Mouse (Mus musculus): ENCODE results near the gene C5ar1.
"Not testable (repeated sequence)": the region's sequence is repeated elsewhere in the genome, so short reads cannot be mapped to it uniquely, and the experiment has no call there.

Gene C5ar1

GRCm38 (mm10) chr7:16274922-16275890 is 15.9 kb upstream of the C5ar1 start:
- DNase-seq (ENCODE audit: low read depth) = no peak

GRCm38 (mm10) chr7:16273766-16274140 is 14.4 kb upstream of the C5ar1 start:
- no peak for DNase-seq (ENCODE audit: low read depth)

- peak; percentile 76 for DNase-seq (ENCODE audit: low read depth)
These were observed 13.9 kb upstream of the C5ar1 start, which contains the start of gene Inafm1 for GRCm38 (mm10) chr7:16273081-16273765. Gene Inafm1, minus strand, starts transcription at chr7:16273617.

- no peak for DNase-seq (ENCODE audit: low read depth)
These were observed 13.3 kb upstream of the C5ar1 start for GRCm38 (mm10) chr7:16272681-16273080.

DNA sequence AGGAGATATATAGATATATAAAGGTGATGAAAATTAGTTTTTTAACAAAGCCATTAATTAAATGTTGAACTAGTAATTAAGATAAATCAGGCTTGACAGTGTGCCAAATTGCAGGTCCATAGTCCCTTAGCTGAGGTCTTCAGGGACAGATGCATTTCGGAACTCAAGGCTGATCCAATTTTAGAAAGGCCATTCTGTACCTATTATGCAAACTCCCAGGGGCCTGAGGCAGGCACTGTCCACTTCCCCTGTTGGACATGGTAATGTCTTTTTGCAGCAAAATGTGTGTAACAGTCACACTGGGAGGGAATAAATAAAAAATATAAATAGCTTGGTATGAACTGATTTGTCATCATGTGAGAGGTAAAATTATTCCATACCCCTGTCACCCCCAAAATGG is 11.8 kb upstream of the C5ar1 start:
- no peak for DNase-seq (ENCODE audit: low read depth)

DNA sequence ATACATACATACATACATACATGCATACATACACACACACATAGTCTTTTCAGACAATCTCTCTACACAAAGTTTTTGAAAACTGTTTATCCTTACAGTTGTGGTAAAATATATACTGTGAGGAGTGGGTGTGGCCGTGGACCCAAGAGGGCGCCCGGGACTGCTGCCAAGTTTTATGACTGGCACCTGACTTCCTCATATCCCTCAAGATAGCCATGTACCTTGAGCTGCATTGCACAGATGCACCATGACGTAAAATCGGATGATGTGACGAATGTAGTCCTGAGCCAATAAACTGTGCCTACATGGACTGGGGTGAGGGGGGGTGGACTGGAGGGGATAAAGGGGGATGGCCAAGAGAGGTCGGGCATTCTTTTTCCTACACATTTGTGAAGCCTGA is 7.3 kb upstream of the C5ar1 start:
- DNase-seq (ENCODE audit: low read depth) = not testable (repeated sequence)

DNA sequence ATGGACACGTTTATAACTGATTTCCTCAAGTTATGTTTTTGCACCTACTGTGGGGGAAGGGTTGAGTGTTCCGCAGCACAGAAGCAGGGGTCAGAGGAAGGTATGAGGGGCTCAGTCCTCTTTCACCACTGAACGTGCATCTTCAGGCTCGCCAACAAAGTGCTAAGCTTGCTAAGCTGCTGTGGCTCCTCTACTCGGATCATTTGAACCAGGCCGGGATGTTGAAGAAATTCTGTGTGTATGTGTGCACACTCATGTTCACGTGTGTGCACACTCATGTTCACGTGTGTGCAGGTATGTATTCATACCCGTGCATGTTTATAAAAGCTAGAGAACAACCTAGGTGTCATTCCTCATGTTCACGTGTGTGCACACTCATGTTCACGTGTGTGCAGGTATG is 6.5 kb upstream of the C5ar1 start:
- no peak for DNase-seq (ENCODE audit: low read depth)

DNA sequence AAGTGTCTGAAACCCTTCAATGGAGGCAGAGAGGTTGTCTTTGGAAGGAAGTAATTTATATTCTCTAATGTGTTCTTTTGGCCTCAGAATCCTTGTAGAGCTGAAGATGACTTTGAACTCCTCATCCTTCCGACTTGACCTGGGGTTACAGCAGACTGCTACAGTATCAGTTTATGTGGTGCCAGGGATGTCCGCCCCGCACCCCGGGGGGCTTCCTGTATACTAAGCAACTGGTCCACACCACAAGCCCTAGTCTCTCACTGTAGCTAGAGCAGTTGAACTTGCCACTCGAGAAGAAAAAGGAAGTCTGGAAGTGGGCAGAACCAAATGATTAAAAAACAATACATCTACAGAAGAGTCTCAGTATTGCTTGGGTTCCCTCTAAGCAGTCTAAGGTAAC is 4.5 kb upstream of the C5ar1 start:
- DNase-seq (ENCODE audit: low read depth) = no peak

GRCm38 (mm10) chr7:16263015-16263787 is 3.9 kb upstream of the C5ar1 start:
- DNase-seq (ENCODE audit: low read depth) = peak; percentile 52

DNA sequence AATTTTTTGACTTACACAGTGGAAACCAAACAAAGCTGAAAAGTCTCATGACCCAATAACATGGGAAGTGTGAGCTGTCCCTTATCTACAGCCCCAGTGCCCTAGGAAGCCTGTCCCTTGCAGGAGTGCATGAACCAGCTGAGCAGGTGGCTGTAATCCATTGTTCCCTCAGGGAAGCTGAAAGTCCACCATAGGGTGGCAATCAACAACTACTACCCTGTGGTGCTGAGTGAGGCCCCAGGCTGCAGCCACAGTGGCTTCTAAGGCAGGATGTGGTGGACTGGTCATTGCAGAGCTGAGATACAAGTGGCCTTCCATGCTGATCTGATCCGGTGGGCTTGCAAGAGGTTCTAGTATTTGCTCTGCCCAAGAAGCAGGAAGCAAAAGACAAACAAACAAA is 1.8 kb upstream of the C5ar1 start:
- DNase-seq (ENCODE audit: low read depth) = no peak

DNA sequence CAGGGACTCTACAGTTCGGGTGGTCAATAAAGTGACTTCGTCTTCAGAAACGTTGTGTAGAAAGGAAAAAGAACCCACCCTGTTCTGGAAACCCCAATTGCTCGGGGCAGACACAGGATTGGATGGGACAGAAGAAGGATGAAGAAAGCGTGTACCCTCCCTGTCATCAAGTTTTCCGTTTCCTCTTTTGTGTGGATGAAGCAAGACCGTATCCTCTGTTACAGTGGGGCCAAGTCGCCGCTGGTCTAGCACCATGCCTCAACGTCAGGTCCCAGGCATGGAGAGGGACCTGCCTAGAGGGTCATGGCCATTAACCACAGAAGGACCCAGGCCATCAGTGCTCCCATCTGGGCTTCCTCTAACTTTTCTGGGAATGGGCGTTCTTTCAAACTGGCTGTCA is 1.5 kb downstream of the C5ar1 start:
- no peak for DNase-seq (ENCODE audit: low read depth)

- not testable (repeated sequence) for DNase-seq (ENCODE audit: low read depth)
These were observed 3.4 kb downstream of the C5ar1 start for GRCm38 (mm10) chr7:16255963-16256362.

GRCm38 (mm10) chr7:16254195-16254594 is 5.1 kb downstream of the C5ar1 start:
- DNase-seq (ENCODE audit: low read depth) = no peak

DNA sequence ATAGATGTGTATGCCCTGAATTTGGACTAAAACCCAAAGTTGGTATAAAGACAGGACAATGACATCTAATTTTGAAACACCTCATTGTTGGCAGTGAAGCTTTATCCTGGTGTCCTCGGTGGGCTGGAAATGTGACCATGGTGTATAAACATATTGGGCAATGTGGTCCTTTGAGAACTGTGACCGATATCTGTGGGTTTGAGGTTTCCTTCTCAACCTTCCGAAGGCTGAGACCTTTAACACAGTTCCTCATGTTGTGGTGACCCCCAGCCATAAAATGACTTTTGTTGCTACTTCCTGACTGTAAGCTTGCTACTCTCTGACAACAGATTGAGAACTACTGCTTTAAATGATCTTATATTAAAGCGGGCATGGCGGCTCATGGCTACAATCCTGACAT is 8.7 kb downstream of the C5ar1 start:
- no peak for DNase-seq (ENCODE audit: low read depth)

DNA sequence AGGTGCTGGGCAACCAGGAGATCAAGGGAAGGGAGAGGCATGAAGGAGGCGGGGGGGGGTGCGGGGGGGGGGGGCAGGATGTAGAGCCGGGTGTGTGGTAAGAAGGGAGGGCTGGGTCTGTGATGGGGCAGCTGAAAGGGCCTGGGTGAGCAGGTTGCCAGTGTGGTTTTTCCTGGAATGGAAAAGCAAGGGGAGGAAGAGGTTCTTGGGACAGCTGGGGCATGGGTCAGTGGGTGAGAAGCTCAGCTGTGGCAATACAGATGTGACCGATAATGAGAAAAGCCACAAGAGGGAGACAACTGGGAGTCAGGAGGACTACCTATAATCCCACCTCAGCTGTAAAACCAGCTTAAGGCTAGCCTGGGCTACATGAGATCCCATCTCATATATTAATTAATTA is 13.4 kb downstream of the C5ar1 start:
- DNase-seq (ENCODE audit: low read depth) = no peak

- DNase-seq (ENCODE audit: low read depth) = no peak
These were observed 15.3 kb downstream of the C5ar1 start, which contains the start of gene C5ar2 for GRCm38 (mm10) chr7:16244067-16244466. Gene C5ar2, minus strand, starts transcription at chr7:16244154.

GRCm38 (mm10) chr7:16242198-16242597 is 17.1 kb downstream of the C5ar1 start:
- no peak for DNase-seq (ENCODE audit: low read depth)

- no peak for DNase-seq (ENCODE audit: low read depth)
These were observed 17.6 kb downstream of the C5ar1 start for GRCm38 (mm10) chr7:16241787-16242186.

DNA sequence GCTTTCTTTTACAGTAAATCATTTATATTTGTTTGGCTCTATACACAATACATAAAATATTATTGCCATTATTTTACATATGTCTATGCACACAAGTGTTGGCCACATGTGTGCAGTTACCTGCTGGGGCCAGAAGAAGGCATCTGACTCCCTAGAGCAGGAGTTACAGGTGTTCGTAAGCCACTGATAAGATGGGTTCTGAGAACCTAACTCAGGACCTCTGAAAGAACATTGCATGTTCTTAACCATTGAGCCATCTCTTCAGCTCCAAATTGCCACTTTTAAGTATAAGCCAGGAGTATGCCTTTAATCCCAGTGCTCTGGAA is 18.4 kb downstream of the C5ar1 start:
- no peak for DNase-seq (ENCODE audit: low read depth)

DNA sequence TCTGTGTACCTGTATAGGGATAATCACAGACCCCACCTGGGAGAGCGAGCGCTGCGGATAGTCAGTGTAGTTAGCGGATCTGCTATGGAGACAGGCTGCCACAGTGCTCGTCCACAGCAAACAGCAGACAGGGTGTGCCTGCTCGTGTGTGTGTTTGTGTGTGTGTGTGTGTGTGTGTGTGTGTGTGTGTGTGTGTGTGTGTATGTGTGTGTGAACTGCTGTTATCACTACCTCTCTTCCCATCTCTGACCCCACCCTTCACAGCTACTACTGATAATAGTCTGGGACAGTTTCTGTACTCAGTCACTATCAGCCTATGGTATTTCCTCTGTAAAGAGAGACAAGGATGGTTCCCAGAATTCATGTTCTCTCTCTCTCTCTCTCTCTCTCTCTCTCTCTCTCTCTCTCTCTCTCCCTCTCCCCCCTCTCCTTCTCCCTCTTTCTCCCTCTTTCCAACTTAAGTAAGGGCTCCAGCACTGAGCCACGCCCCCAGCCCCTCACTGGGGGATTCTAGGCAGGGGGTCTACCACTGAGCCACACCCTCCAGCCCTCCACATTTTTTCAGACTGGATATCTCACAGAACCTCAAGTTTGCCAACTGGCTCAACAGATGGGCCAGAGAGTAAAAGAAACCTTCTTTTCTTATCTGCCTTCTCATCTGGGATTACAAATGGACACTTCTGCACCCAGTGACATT is 18.9 kb downstream of the C5ar1 start:
- DNase-seq (ENCODE audit: low read depth) = no peak

DNA sequence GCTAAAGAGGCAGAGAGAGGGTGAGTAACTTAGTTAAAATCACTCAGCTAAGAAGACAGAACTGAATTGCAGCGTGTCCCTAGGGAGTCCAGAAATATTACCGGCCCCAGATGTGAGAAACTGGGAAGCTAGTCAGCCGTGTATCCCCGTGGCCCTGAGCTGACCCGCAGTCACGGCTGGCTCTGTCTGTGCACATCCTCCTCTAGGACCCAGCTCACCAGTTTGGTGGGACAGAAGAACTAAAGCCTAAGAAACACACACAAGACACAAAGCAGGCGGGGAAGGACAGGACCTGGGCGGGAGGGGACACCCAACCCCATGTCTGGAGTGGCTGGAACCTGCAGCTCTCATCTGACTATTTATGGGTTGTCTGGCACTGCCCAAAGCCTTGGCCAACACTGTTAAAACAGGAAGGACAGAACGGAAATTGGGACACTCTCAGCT is 19.8 kb downstream of the C5ar1 start:
- no peak for DNase-seq (ENCODE audit: low read depth)

- DNase-seq (ENCODE audit: low read depth) = no peak
These were observed 29.5 kb downstream of the C5ar1 start for GRCm38 (mm10) chr7:16229869-16230268.
